Mouse (Mus musculus) liver, postnatal 0 days (tissue): ENCODE measurements around the gene Wnt4.

ENCODE experiments used
- CTCF ChIP-seq: sonication (generic); IDR thresholded peaks from 2 replicates; pipeline ENCODE4 v1.5.1; 2016; ENCODE audit warnings: antibody characterized with exemption, low read depth
- EP300 ChIP-seq: IDR thresholded peaks from 2 replicates; pipeline ENCODE4 v1.6.1; 2016; ENCODE audit warnings: antibody characterized with exemption, low read depth, mild to moderate bottlenecking

- peak; percentile 48 for TF ChIP-seq CTCF
- TF ChIP-seq EP300, result no peak
Observed at GRCm38 (mm10) chr4:137313511-137313910, 36.2 kb downstream of the Wnt4 start.
